Mouse (Mus musculus): ENCODE data around the gene Ccdc18. TPM values are rescaled to one million over a fixed set of nuclear protein-coding genes. Genes with fewer than 3 reads are reported as not detected.
A peak's percentile ranks its signal among the peaks of the same experiment; 100 is the strongest.
"Not testable (repeated sequence)": the region's sequence is repeated elsewhere in the genome, so short reads cannot be mapped to it uniquely, and the experiment has no call there.

Gene Ccdc18
- polyA plus RNA-seq, 1 experiment = not detected

DNA sequence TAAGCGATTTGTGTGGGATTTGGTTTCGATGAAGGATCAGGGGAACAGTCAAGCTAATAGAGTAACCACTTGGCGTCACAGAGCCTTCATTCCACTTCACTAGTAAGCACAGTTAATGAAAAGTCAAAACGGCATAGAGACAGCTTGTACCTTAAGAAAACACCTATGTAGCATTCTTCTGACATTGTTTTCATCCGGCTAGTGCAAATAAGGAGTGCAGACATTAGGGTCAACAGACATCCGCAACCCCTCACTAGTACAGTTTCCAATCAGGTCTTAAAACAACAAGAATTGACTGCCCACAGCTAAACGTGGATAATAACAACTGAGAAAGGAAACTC lies 137.1 kb downstream of the Ccdc18 start:
- TF ChIP-seq POLR2A (IDR thresholded peaks at IDR 0.05; ENCODE audit: insufficient read depth, low read depth, low read length) (no peak), CTCF (IDR thresholded peaks at IDR 0.05; ENCODE audit: insufficient read depth, low read depth, low read length) (no peak)
- H3K27ac ChIP-seq (ENCODE audit: insufficient read depth, low read depth, low read length) = no peak overlapping the region
- 6% methylated on average over 7 of the region's 7 CpGs for WGBS

DNA sequence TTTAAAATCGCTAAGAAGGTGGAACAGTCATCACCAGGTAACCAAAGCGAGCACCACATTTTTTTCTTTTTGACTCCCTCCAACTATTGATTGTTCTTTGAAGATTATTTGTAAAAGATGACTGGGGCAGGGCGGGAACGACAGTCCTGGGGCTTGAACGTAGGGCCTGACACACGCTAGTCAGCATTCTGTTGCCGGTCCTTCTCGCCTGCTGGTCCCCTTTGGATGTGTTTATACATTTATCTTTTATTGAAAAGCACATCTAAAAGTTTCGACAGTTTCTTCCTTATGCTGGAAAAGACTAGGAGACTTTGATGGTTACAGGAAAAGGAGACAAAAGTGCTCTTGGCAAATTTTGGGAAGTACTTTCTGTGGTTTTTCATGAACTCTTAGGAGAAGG lies 137.7 kb downstream of the Ccdc18 start:
- Histone ChIP-seq H3K4me3 (ENCODE audit: insufficient read depth, low read depth, low read length) (peak overlapping the region; percentile 7; the same call in 1 of the 2 replicates), H3K4me1 (ENCODE audit: control insufficient read depth, insufficient read depth, low read length) (peaks cover 4% of the 10 kb centered on the region; the same call in 1 of the 2 replicates), H3K27ac (ENCODE audit: insufficient read depth, low read depth, low read length) (no peak overlapping the region)
- TF ChIP-seq CTCF (IDR thresholded peaks at IDR 0.05; ENCODE audit: insufficient read depth, low read depth, low read length) = no peak
- no peak for TF ChIP-seq POLR2A (IDR thresholded peaks at IDR 0.05; ENCODE audit: insufficient read depth, low read depth, low read length)
- WGBS = 32% methylated on average over 9 of the region's 9 CpGs

More for the DNA sequence above, 137.1 kb downstream of the Ccdc18 start:
- Histone ChIP-seq H3K4me3 (ENCODE audit: insufficient read depth, low read depth, low read length) (no peak overlapping the region), H3K4me1 (ENCODE audit: control insufficient read depth, insufficient read depth, low read length) (peaks cover 4% of the 10 kb centered on the region; the same call in 1 of the 2 replicates)

DNA sequence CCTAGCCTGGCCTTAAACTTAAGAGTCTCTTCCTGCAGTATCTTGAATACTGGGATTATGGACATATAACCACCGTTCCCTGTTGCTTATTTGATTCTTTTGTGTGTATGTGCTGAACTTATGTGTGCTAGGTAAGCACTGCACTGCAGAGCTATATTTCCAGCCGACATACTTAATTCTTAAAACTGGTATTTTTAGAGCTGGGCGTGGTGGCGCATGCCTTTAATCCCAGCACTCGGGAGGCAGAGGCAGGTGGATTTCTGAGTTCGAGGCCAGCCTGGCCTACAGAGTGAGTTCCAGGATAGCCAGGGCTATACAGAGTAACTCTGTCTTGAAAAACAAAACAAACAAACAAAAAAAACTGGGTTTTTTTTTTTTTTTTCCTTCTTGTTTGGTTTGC lies 138.7 kb downstream of the Ccdc18 start:
- WGBS = 78% methylated on average over 6 of the region's 6 CpGs
- H3K4me1 ChIP-seq (ENCODE audit: control insufficient read depth, insufficient read depth, low read length); H3K27ac ChIP-seq (ENCODE audit: insufficient read depth, low read depth, low read length); H3K4me3 ChIP-seq (ENCODE audit: insufficient read depth, low read depth, low read length): not testable (repeated sequence)

Other genes with a start within 250 kb of the Ccdc18 start
- gene Rpl5, start 232.4 kb upstream of the Ccdc18 start, polyA plus RNA-seq (2012; ENCODE audit: insufficient read depth, insufficient read length, low replicate concordance, missing spikeins) = not detected in 2 replicates
- gene Fam69a, start 145.8 kb upstream of the Ccdc18 start, polyA plus RNA-seq (2012; ENCODE audit: insufficient read depth, insufficient read length, low replicate concordance, missing spikeins) = not detected in 2 replicates
- not detected in 2 replicates for gene Mtf2, start 67.2 kb upstream of the Ccdc18 start, polyA plus RNA-seq (2012; ENCODE audit: insufficient read depth, insufficient read length, low replicate concordance, missing spikeins)
- gene Tmed5, start 255 bp upstream of the Ccdc18 start, polyA plus RNA-seq (2012; ENCODE audit: insufficient read depth, insufficient read length, low replicate concordance, missing spikeins) = not detected in 2 replicates
- not detected in 2 replicates for gene Dr1, start 136.0 kb downstream of the Ccdc18 start, polyA plus RNA-seq (2012; ENCODE audit: insufficient read depth, insufficient read length, low replicate concordance, missing spikeins)
- not detected in 2 replicates for gene Pigg, start 179.7 kb downstream of the Ccdc18 start, polyA plus RNA-seq (2012; ENCODE audit: insufficient read depth, insufficient read length, low replicate concordance, missing spikeins)
- not detected in 2 replicates for gene Gm42517, start 235.0 kb downstream of the Ccdc18 start, polyA plus RNA-seq (2012; ENCODE audit: insufficient read depth, insufficient read length, low replicate concordance, missing spikeins)

Data from olfactory bulb, adult 2 months (tissue).